Mouse (Mus musculus) ES-E14 (cell line): ENCODE results near the gene Gnmt. TPM values are rescaled to one million over a fixed set of nuclear protein-coding genes. Genes with fewer than 3 reads are reported as not detected.

Experiments used
- DNase-seq: peaks from one replicate; pipeline ENCODE4 v3.0.0-alpha.2; 2013; ENCODE audit warnings: low read depth, low spot score
- H3K27ac ChIP-seq: 2 replicates; pipeline ENCODE4 v1.5.1; 2012; ENCODE audit warnings: low read depth, mild to moderate bottlenecking, low read length, moderate library complexity, mixed read lengths; ENCODE audit not compliant: poor library complexity, insufficient read depth, severe bottlenecking
- H3K36me3 ChIP-seq: 2 replicates; pipeline ENCODE4 v1.6.1; 2012; ENCODE audit warnings: mild to moderate bottlenecking, low read length, moderate library complexity, mixed read lengths; ENCODE audit not compliant: control insufficient read depth, poor library complexity, insufficient read depth, severe bottlenecking
- H3K4me1 ChIP-seq, 2 experiments: fragments of 150-350 bp in 1 of 2; sonication (generic) in 1 of 2; 2 replicates each; pipeline ENCODE4 v1.6.1; 2012; ENCODE audit warnings: low read length in 2 of 2, mild to moderate bottlenecking in 1 of 2, mixed read lengths in 1 of 2; ENCODE audit not compliant: control insufficient read depth in 2 of 2, insufficient read depth in 2 of 2, poor library complexity in 1 of 2
- H3K4me3 ChIP-seq, 2 experiments: fragments of 150-350 bp in 1 of 2; sonication (generic) in 1 of 2; 2 replicates each; pipeline ENCODE4 v1.5.1; 2012; ENCODE audit warnings: low read length in 2 of 2, low read depth in 1 of 2, mild to moderate bottlenecking in 1 of 2, mixed read lengths in 1 of 2; ENCODE audit not compliant: insufficient read depth in 1 of 2, poor library complexity in 1 of 2, severe bottlenecking in 1 of 2
- H3K9ac ChIP-seq: 2 replicates; pipeline ENCODE4 v1.6.1; 2012; ENCODE audit warnings: low read depth, mild to moderate bottlenecking, low read length, mixed read lengths; ENCODE audit not compliant: poor library complexity, insufficient read depth, severe bottlenecking
- H3K9me3 ChIP-seq: fragments of 150-350 bp; sonication (generic); 2 replicates; pipeline ENCODE4 v1.6.1; 2012; ENCODE audit warnings: low read depth, mild to moderate bottlenecking, low read length; ENCODE audit not compliant: control insufficient read depth, insufficient read depth
- CHD2 ChIP-seq: IDR thresholded peaks from 2 replicates; pipeline ENCODE4 v1.6.1; 2014; ENCODE audit warnings: mild to moderate bottlenecking, low read depth, low read length, inconsistent platforms
- HCFC1 ChIP-seq: IDR thresholded peaks from 2 replicates; pipeline ENCODE4 v1.6.1; 2012; ENCODE audit warnings: low read length, inconsistent platforms, borderline replicate concordance; ENCODE audit not compliant: insufficient read depth
- MAFK ChIP-seq: IDR thresholded peaks from 2 replicates; pipeline ENCODE4 v1.6.1; 2014; ENCODE audit warnings: mild to moderate bottlenecking, low read depth, low read length, inconsistent platforms; ENCODE audit not compliant: insufficient read depth
- ZC3H11A ChIP-seq: IDR thresholded peaks from 2 replicates; pipeline ENCODE4 v1.6.1; 2012; ENCODE audit warnings: low read depth, mild to moderate bottlenecking, inconsistent platforms, low read length, borderline replicate concordance
- ZNF384 ChIP-seq: IDR thresholded peaks from 2 replicates; pipeline ENCODE4 v1.6.1; 2012; ENCODE audit warnings: low read depth, low read length, inconsistent platforms
- in situ Hi-C, 2 experiments: fragments of 600-800 bp; cut with MboI; formaldehyde crosslinking; loops; one replicate each; pipeline ENCODE4 v1.15.1; 2025; ENCODE audit warnings: low sequenced_read_pairs in 2 of 2, inconsistent platforms in 1 of 2; ENCODE audit not compliant: unreplicated experiment in 2 of 2
- total RNA-seq: library from RNA; depleted of rRNA; stranded (reverse); fragments of 300-350 nt; gene quantifications from 2 replicates; pipeline ENCODE4 v1.2.3, GENCODE M21; 2012

The Gnmt gene
- total RNA-seq, 1 experiment: 1.2 TPM

- H3K27ac ChIP-seq: no peak overlapping the region
- in situ Hi-C loops: no loop called here
- no peak overlapping the region for H3K4me3 ChIP-seq
- TF ChIP-seq MAFK (no peak), ZNF384 (no peak), CHD2 (no peak), HCFC1 (no peak)
- no peaks in the 10 kb centered on the region for H3K36me3 ChIP-seq
- no peak for DNase-seq
- H3K9ac ChIP-seq: no peak overlapping the region
- H3K9me3 ChIP-seq: no peaks in the 10 kb centered on the region
- peaks cover 0 to 1% of the 10 kb centered on the region in 2 experiments; a peak in 1 of 4 replicates for H3K4me1 ChIP-seq
Observed at GRCm38 (mm10) chr17:46758753-46759152, 29.8 kb upstream of the Gnmt start.

GRCm38 (mm10) chr17:46751794-46752556 is 23.0 kb upstream of the Gnmt start, which contains the start of gene Cnpy3:
Cnpy3 (minus strand) TSS chr17:46752214.
- peak within 1 kb of the TSS; percentile 88 for H3K27ac ChIP-seq
- TF ChIP-seq HCFC1 (peak; percentile 84), CHD2 (peak; percentile 92), ZNF384 (peak; percentile 99), MAFK (0 out of 2 replicates have a peak, but pooled peaks have one; percentile 17), ZC3H11A (no peak)
- peaks cover 0 to 3% of the 10 kb centered on the region in 2 experiments; a peak in 1 of 4 replicates for H3K4me1 ChIP-seq
- in situ Hi-C loops: no loop called here
- peak; percentile 96 for DNase-seq
- H3K9ac ChIP-seq: peak within 1 kb of the TSS; percentile 87
- peaks cover 3% of the 10 kb centered on the region; the same call in 1 of the 2 replicates for H3K36me3 ChIP-seq
- peak within 1 kb of the TSS; percentile 76 to 91 for H3K4me3 ChIP-seq
- H3K9me3 ChIP-seq: no peaks in the 10 kb centered on the region

GRCm38 (mm10) chr17:46751056-46751793 is 22.3 kb upstream of the Gnmt start:
- H3K36me3 ChIP-seq: peaks cover 3% of the 10 kb centered on the region; the same call in 1 of the 2 replicates
- peak overlapping the region; percentile 87 for H3K9ac ChIP-seq
- in situ Hi-C loops: no loop called here
- no peak for TF ChIP-seq CHD2
- no peak for TF ChIP-seq ZC3H11A
- TF ChIP-seq ZNF384: no peak
- TF ChIP-seq MAFK: no peak
- no peak for TF ChIP-seq HCFC1
- H3K4me1 ChIP-seq: peaks cover 0 to 3% of the 10 kb centered on the region in 2 experiments; a peak in 1 of 4 replicates
- H3K27ac ChIP-seq: peak overlapping the region; percentile 88; the same call in 1 of the 2 replicates
- H3K4me3 ChIP-seq: peak overlapping the region; percentile 76 to 91
- no peak for DNase-seq
- no peaks in the 10 kb centered on the region for H3K9me3 ChIP-seq

- peak overlapping the region; percentile 87; the same call in 1 of the 2 replicates for H3K9ac ChIP-seq
- peaks cover 0 to 3% of the 10 kb centered on the region in 2 experiments; a peak in 1 of 4 replicates for H3K4me1 ChIP-seq
- no peak for DNase-seq
- H3K4me3 ChIP-seq: peak overlapping the region; percentile 76 to 91; a peak in 3 of 4 replicates
- TF ChIP-seq ZNF384: no peak
- TF ChIP-seq ZC3H11A: no peak
- TF ChIP-seq MAFK: no peak
- no peak for TF ChIP-seq HCFC1
- no peak for TF ChIP-seq CHD2
- no peak overlapping the region for H3K27ac ChIP-seq
- H3K9me3 ChIP-seq: no peaks in the 10 kb centered on the region
- H3K36me3 ChIP-seq: peaks cover 3% of the 10 kb centered on the region; the same call in 1 of the 2 replicates
- in situ Hi-C loops: no loop called here
Observed at GRCm38 (mm10) chr17:46750580-46750979, 21.6 kb upstream of the Gnmt start.
